Mouse (Mus musculus) limb, embryonic 11.5 days (tissue): ENCODE measurements around the gene A630023A22Rik. TPM values are rescaled to one million over a fixed set of nuclear protein-coding genes. Genes with fewer than 3 reads are reported as not detected.

Experiments used
- ATAC-seq: fragments of 200-750 bp; cut with Nextera tagmentation; 2 replicates; pipeline ENCODE4 v1.8.0; 2017; ENCODE audit warnings: low read depth; ENCODE audit not compliant: insufficient number of reproducible peaks, low FRiP score, low TSS enrichment
- DNase-seq: peaks from one replicate; pipeline ENCODE4 v3.0.0-alpha.2; 2015; ENCODE audit warnings: low spot score
- H3K27ac ChIP-seq: fragments of 300-500 bp; sonication (generic); replicated peaks from 2 replicates; pipeline ENCODE4 v1.5.1; 2014; ENCODE audit warnings: low read depth, mild to moderate bottlenecking, low read length
- H3K27me3 ChIP-seq: fragments of 300-500 bp; sonication (generic); 2 replicates; pipeline ENCODE4 v1.6.1; 2014; ENCODE audit warnings: mild to moderate bottlenecking, low read length, mixed read lengths; ENCODE audit not compliant: control insufficient read depth, insufficient read depth
- H3K36me3 ChIP-seq: fragments of 300-500 bp; sonication (generic); 2 replicates; pipeline ENCODE4 v1.6.1; 2014; ENCODE audit warnings: mild to moderate bottlenecking, low read length, moderate library complexity, mixed read lengths; ENCODE audit not compliant: control insufficient read depth, insufficient read depth
- H3K4me1 ChIP-seq: fragments of 300-500 bp; sonication (generic); 2 replicates; pipeline ENCODE4 v1.6.1; 2014; ENCODE audit warnings: low read length, mixed read lengths; ENCODE audit not compliant: control insufficient read depth, insufficient read depth
- H3K4me2 ChIP-seq: fragments of 300-500 bp; sonication (generic); 2 replicates; pipeline ENCODE4 v1.6.1; 2014; ENCODE audit warnings: low read depth, mild to moderate bottlenecking, moderate library complexity; ENCODE audit not compliant: severe bottlenecking
- H3K4me3 ChIP-seq: fragments of 300-500 bp; sonication (generic); 2 replicates; pipeline ENCODE4 v1.5.1; 2014; ENCODE audit warnings: low read depth, low read length
- H3K9ac ChIP-seq: fragments of 300-500 bp; sonication (generic); 2 replicates; pipeline ENCODE4 v1.6.1; 2014; ENCODE audit warnings: mild to moderate bottlenecking, low read length
- H3K9me3 ChIP-seq: fragments of 300-500 bp; sonication (generic); 2 replicates; pipeline ENCODE4 v1.6.1; 2016; ENCODE audit warnings: low read length; ENCODE audit not compliant: control insufficient read depth
- WGBS: fragments of 180-500 bp; shearing (Covaris S2); extraction: QIAGEN DNeasy Blood & Tissue Kit; methylation state at CpG from one replicate; pipeline ENCODE4 v1.1.7; 2014; 5-methylcytosine and 5-hydroxymethylcytosine counted together
- polyA plus RNA-seq: library from polyadenylated mRNA; unstranded; fragments of >200 nt; fragmentation: Nextera tagmentation; extraction: Ambion mirVana; gene quantifications from 2 replicates; pipeline ENCODE4 v1.2.1, GENCODE M21; 2014

A630023A22Rik gene
- not detected in 2 replicates for polyA plus RNA-seq

DNA sequence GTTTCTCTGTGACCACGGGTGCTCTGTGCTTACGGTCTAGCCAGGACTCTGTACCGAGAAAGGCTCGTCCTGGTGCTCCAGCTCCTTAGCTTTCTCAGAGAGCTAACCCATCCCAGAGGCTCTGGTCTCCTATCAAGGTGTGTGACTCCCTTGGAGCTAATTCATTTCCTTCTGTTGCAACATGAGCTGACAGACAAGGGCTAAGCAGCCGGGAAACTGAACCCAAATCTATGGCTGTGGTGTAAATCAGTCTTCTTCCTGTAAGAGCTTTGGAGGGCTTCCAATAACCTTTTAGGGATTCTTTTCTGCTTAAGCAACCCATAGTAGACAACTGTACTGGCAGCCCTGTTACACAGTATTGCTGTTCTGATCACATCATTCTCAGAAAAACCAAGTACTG lies at the start of gene A630023A22Rik:
Gene A630023A22Rik, minus strand, starts transcription at position 154 of the 400 bp plus-strand sequence.
- no peak within 1 kb of the TSS for H3K27ac ChIP-seq
- ATAC-seq (no peak), DNase-seq (no peak)
- H3K4me3 ChIP-seq, result no peak within 1 kb of the TSS
- H3K27me3 ChIP-seq, result no peaks in the 10 kb centered on the region
- H3K4me2 ChIP-seq, result no peak within 1 kb of the TSS
- no peaks in the 10 kb centered on the region for H3K4me1 ChIP-seq
- H3K9me3 ChIP-seq, result no peaks in the 10 kb centered on the region
- WGBS, result 68% methylated on average over 5 of the region's 5 CpGs
- H3K9ac ChIP-seq, result no peak within 1 kb of the TSS
- no peaks in the 10 kb centered on the region for H3K36me3 ChIP-seq

DNA sequence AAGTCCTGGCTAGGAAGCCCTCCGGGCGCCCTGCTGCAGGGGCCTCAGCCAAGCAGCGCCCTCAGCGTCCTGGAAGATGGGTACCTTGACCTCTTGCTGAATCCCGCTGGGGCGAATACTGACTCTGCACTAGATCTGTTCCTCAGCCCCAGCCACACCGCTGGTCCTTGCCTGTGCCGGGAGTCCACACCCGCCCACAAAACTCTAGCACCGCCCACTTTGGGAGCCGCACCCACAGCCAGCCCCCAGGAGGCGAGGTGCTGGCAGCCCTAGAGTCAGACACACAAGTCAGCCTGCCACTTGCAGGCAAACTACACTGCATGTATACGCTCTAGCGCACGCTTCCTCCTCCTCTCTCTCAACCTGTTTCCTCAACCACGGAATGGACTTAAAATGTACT lies 49.8 kb upstream of the A630023A22Rik start, which contains the start of gene Npy4r:
Gene Npy4r, minus strand, starts transcription at position 148 of the 400 bp plus-strand sequence.
- no peaks in the 10 kb centered on the region for H3K9me3 ChIP-seq
- H3K4me2 ChIP-seq, result peak within 1 kb of the TSS; percentile 22; the same call in 1 of the 2 replicates
- H3K27ac ChIP-seq, result no peak within 1 kb of the TSS
- H3K4me3 ChIP-seq, result no peak within 1 kb of the TSS
- DNase-seq (peak; percentile 56), ATAC-seq (peak; percentile 44; the same call in 1 of the 2 replicates)
- H3K27me3 ChIP-seq, result no peaks in the 10 kb centered on the region
- H3K9ac ChIP-seq, result no peak within 1 kb of the TSS
- no peaks in the 10 kb centered on the region for H3K36me3 ChIP-seq
- WGBS, result 18% methylated on average over 16 of the region's 16 CpGs
- H3K4me1 ChIP-seq, result no peaks in the 10 kb centered on the region

DNA sequence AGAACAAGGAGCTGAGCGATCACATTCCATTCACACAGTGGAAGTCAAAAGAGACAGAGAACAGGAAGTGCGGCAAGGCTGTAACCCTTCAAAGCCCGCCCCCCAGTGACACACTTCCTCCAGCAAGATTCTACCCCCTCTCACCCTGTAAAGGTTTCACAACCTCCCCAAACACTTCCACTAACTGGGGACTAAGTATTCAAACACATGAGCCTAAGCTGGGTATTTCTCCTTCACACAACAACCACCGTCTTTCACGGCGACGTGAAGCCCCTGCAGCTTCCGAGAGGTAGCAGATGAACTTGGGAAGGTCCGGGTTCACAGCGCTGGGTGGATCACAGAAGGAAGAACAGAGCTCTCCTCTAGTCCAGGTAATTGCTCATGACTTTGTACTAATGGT lies 40.4 kb upstream of the A630023A22Rik start:
- Histone ChIP-seq H3K9ac (no peak overlapping the region), H3K4me3 (no peak overlapping the region), H3K4me2 (no peak overlapping the region), H3K36me3 (no peaks in the 10 kb centered on the region), H3K9me3 (no peaks in the 10 kb centered on the region), H3K27ac (no peak overlapping the region), H3K27me3 (no peaks in the 10 kb centered on the region), H3K4me1 (no peaks in the 10 kb centered on the region)
- WGBS, result 93% methylated on average over 10 of the region's 10 CpGs
- DNase-seq, result no peak
- no peak for ATAC-seq

DNA sequence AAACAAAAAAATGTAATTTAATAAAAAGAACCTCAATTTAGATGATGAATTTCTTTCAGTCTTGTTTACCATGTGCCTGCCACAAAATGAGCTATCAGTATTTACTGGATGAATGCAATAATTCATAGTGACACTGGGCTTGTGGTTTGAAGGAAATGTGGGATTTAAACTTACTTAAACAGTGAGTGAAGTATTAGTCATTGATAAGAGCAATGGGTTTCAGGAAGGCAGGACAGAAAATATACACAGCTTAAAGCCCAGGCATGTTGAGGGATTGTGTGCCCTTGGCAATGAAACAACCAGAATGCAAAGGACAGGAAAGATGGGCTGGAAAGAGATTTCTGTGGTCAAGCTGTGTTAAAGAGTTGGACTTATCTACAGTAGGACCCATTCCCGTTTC lies 39.8 kb upstream of the A630023A22Rik start:
- WGBS, result 80% methylated on average over 1 of the region's 1 CpGs
- Histone ChIP-seq H3K27me3 (no peaks in the 10 kb centered on the region), H3K9me3 (no peaks in the 10 kb centered on the region), H3K9ac (no peak overlapping the region), H3K4me1 (no peaks in the 10 kb centered on the region), H3K4me3 (no peak overlapping the region), H3K4me2 (no peak overlapping the region), H3K36me3 (no peaks in the 10 kb centered on the region), H3K27ac (no peak overlapping the region)
- ATAC-seq (no peak), DNase-seq (no peak)

DNA sequence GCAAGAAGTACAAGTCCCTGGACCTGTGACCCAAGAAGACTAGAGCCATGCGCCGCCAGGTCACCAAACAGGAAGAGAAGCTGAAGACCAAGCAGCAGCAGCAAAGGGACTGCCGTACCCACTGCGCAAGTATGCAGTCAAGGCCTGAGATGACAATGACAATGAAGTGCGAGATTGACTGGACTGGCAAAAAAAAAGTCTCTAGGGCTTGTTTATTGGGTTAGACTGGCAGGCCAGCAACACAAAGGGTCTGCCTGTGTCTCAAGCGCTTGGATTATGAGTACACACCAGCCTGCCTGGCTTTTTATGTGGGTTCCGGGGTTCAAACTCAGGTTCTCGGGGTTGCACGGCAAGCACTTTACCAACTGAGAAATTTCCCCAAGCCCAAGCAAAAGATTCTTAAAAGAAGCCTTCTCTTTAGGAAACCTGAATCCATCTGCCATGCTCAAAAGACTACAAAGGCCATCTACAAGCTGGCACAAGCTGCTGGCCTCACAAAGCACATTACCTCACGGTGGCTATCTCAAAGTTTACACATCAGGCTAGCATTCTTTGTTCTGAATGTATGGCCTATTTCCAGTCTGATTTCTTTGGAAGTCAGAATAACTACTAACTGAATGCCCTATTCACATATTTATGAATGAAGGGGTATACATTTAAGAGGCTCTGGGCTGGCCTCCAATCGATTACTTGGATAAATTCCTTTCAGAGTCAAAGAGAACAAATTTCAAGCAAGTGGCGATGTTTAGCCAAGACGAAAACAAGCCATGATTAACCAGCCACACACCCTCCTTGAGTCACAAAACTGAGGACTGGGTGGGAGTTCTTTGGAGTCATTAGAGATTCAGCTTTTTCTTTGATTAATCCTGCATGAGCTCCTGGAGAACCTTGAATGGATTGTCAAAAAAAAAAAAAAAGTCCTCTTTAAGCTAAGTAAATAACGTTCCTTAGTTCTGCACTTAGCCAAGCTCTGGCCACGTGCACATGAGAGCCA lies 37.4 kb upstream of the A630023A22Rik start:
- no peaks in the 10 kb centered on the region for H3K36me3 ChIP-seq
- no peaks in the 10 kb centered on the region for H3K4me1 ChIP-seq
- DNase-seq (no peak), ATAC-seq (no peak)
- H3K9me3 ChIP-seq, result no peaks in the 10 kb centered on the region
- H3K4me3 ChIP-seq, result no peak overlapping the region
- no peak overlapping the region for H3K27ac ChIP-seq
- no peak overlapping the region for H3K4me2 ChIP-seq
- H3K9ac ChIP-seq, result no peak overlapping the region
- no peaks in the 10 kb centered on the region for H3K27me3 ChIP-seq
- WGBS, result 92% methylated on average over 15 of the region's 15 CpGs

DNA sequence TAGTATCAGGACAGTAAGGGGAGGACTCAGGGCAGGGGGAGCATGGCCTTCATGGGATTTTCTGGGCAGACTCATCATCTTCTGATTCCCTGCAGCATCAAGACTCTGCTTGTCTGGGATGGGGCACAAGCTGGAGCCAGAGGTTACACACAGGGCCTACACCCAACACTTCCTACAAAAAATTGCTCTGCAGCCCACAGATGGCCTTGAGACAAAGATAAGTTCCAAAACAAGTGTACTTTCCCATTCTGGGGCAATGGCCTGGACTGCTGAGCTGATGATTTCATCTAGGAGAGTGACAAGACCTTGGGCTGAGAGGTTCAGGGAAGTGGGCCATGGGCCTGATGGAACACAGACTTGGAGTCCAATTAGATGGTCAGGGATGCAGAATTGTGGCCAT lies 32.8 kb upstream of the A630023A22Rik start:
- Histone ChIP-seq H3K36me3 (no peaks in the 10 kb centered on the region), H3K4me2 (no peak overlapping the region), H3K4me3 (no peak overlapping the region), H3K4me1 (no peaks in the 10 kb centered on the region), H3K27ac (no peak overlapping the region), H3K9me3 (no peaks in the 10 kb centered on the region), H3K9ac (no peak overlapping the region), H3K27me3 (no peaks in the 10 kb centered on the region)
- DNase-seq (no peak), ATAC-seq (no peak)

DNA sequence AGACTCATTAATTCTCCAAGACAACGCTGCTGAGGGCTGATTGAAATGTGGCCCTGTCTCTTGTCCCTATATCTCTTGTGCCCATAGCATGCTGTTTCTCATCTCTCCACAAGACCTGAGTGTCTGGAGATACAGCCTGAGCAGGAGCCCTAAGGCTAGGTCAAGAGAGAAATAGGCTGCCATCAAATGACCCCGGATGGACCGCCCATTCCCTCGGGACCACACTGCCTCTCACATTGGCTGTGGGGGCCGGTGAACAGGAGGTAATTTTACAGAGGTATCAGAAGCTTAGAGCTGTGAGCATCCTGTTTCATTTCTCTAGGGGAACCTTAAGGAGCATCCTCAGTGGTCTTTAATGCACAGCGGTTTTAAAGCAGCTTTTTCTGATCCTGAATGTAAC lies 28.7 kb upstream of the A630023A22Rik start:
- H3K4me3 ChIP-seq, result no peak overlapping the region
- H3K9ac ChIP-seq, result no peak overlapping the region
- H3K27ac ChIP-seq, result no peak overlapping the region
- no peak overlapping the region for H3K4me2 ChIP-seq
- 73% methylated on average over 6 of the region's 6 CpGs for WGBS
- no peaks in the 10 kb centered on the region for H3K27me3 ChIP-seq
- no peak for ATAC-seq
- no peaks in the 10 kb centered on the region for H3K4me1 ChIP-seq
- H3K9me3 ChIP-seq, result no peaks in the 10 kb centered on the region
- no peaks in the 10 kb centered on the region for H3K36me3 ChIP-seq
- no peak for DNase-seq

DNA sequence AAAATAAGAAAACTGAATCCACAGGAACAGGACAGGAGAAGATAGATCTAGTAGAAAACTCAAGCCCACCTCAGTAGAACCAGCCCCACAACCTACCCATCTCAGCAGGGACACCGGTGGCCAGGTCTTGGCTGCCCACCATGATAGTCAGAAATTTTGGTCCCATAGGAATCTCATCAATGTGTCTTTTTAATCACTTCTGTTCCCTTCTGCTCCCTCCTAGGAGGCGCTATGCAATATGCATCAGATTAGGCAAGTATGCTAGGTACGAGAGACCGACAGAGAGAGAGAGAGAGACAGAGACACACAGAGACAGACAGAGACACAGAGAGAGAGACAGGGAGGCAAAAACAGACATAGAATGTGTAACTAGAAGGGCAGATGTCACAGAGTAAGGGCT lies 19.1 kb upstream of the A630023A22Rik start:
- Histone ChIP-seq H3K9ac (no peak overlapping the region), H3K4me1 (no peaks in the 10 kb centered on the region), H3K36me3 (no peaks in the 10 kb centered on the region), H3K27me3 (no peaks in the 10 kb centered on the region), H3K4me2 (no peak overlapping the region), H3K27ac (no peak overlapping the region), H3K4me3 (no peak overlapping the region), H3K9me3 (no peaks in the 10 kb centered on the region)
- ATAC-seq (no peak), DNase-seq (no peak)
- WGBS, result 93% methylated on average over 4 of the region's 4 CpGs
